Mouse (Mus musculus): ENCODE data around the gene Adad2.

Gene Adad2

DNA sequence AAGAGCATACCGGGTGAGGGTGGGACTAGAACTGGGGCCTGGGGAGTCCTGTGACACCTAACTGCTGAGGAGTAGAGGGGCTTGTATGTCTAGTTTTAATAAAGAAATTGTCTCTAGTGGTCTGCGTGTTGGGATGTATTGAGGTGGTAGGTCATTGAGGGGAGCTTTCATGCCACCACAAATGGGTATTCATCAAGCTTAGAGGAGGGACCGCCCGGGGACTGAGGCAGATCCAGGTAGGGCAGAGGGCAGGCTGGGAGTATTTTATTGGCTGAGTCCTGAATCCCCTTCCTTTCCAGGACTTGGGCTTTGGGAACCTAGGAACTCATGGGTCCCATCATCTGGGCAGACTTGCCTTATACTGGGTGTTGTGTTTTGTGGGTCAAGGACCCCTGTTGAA lies 4.3 kb downstream of the Adad2 start:
- DNase-seq (ENCODE audit: low spot score) = no peak

DNA sequence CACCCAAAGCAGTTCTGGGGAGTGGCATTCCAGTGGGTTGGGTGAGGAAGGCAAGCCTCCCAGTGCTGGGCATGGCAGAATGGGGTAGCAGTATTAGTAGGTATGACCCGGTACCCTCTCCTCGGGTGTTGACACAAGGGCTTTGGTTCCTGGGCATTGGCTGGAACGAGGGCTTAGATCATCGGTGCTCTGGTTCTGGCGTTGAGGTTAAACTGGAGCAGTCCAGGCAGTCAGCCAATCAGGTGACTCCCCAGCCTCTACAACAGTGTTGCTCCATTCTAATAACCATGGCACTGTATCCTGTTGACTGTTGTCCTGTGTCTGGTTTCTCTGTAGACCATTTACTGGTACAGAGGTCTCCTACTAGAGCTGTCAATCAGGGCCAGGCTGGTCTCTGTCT lies 5.0 kb downstream of the Adad2 start:
- no peak for DNase-seq (ENCODE audit: low spot score)

DNA sequence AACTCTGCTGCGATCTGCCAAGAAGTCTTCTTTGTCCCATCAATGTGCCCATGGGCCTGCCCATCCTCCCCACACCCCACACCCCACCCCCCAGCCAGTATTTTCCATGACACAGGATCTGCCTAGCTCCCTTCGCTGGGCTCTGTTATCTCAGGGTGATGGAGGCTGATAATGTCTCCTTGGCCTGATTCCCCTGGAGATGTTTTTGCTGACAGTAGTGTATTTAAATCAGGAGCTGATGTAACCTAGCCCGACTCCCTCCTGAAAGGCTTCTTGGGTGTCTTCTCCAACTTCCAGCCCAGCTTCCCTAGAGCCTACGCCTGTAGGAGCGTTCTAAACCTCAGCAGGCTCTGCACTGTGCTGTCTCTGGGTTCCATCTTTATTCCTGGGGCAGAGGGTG lies 6.3 kb downstream of the Adad2 start:
- no peak for DNase-seq (ENCODE audit: low spot score)

DNA sequence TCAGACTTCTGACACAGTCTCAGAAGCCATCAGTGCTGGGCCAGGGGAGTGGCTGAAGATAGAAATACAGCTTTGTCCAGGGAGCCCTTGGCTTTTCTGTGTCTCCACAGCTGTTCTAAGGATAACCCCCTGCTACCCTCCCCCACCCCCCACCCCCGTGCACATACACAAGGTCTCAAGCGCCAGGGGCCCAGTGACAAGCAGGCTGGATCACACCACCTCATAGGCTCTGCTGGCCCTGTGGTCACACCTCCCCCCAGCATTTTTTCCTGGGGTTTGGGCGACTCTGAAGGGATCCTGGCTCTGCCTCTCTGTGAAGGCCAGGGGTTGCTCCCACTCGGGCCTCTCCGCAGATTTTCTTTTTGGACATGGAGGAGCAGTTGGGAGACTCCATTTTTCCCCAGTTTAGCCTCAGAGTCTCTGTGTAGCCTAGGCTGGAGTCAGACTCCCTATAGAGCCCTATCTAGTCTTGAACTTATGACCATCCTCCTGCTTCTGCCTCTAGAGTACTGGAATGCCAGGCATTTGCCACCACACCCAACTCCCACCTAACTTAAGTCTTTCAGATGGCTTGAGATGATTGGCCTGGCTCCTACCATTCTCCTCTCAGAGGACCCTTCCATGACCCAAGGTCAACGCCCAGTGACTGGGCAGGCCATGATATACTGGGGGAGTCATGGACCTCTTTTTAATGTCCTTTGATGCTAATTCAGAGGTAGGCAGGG lies 7.7 kb downstream of the Adad2 start:
- DNase-seq (ENCODE audit: low spot score) = no peak

DNA sequence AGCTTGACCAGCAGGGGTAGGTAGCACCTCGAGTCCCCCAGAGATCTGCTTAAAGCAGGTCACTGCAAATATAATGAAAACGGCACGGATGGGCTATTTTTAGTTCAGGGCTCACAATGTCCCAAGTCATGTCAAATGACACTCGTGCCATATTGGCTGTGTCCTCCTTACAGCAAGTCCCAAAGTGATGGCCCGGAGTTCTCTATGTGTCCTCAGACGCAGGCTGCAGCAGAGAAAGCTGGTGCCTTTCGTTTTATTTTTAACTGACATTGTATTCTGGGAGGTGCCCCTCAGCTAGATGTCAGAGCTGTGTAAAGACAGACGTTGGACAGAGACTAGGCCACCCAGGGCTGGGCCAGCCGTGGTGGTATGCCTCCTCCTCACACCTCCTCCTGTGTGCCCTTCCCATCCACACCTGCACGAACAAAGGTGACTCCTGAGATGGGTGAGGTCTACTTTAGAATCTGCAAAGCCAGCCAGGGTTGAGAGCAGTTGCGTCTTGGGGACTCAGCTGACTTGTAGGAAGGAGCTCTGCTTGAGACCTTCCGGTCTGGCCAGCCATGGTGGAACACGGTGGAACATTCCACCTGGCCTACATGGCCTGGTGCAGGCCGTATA lies 8.4 kb downstream of the Adad2 start:
- DNase-seq (ENCODE audit: low spot score) = no peak

DNA sequence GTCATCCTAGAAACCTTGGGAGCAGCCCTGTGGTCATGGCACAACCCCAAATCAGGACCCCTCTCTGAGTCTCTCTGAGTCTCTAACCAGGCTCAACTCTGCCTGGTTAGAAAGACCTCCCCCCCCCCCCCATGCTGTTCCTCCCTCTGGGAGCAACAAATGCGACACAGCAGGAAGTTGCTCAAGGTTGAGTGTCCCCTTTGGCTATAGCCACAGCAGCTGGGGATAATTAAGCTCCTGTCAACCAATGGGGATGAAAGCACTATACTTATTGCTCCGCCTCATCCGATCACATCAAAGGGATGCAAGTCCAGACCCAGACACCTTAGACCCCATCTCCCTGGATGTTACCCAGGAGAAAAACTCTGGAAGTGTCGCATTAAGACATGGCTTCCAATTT lies 10.0 kb downstream of the Adad2 start:
- no peak for DNase-seq (ENCODE audit: low spot score)

DNA sequence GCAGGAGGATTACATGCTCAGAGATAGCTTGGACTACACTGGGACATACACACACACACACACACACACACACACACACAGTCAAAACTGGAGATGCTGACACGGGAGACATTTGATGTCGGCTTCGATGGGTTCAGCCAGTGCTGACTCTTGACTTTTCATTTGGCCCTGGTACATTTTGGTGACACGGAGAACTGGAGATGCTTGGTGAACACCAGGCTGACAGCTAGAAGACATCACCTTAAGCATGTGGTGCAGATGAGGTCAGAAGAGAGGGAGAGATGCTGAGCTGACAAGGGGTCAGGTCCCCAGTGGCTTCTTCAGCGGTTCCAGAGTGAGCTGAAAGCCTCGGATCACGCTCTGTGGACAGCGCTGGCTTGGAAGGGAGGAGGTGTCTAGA lies 10.5 kb downstream of the Adad2 start:
- DNase-seq (ENCODE audit: low spot score) = no peak

DNA sequence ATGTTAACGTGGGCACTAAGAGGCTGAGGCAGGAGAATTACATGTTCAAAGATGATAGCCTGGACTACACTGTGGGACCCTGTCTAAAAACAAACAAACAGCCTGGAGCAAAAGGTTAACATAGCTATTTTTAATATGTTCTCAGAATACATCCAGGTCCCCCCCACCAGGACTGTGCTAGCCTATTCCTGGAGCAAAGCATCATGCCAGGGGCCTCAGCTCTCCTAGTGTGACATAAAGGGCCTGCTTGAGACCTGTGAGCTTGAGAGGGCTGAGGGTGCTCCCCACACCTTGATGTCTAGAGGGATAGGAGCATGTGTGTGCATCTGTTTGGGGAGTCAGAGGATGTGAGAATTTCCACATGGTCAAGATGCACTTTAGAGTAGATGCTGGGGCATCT lies 11.2 kb downstream of the Adad2 start:
- DNase-seq (ENCODE audit: low spot score) = no peak

DNA sequence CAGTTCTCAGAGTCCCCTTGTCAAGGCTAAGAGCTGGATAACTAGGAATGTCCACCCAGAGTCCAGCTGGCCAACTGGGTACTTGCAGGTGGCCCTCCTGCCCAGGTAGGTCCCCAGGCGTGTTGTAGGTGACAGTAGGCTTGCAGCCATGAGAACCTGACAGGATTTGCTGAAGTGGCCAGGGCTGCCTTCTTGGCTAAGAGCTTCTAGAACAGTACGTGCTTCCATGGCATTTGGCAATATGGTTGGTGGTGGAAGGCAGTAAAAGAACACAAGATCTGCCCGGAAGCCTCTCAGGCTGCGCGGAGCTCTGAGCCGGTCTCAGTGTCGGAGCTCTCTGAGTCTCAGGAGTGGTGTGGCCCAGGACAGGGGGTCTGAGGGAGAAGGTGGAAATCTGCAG lies 12.4 kb downstream of the Adad2 start:
- no peak for DNase-seq (ENCODE audit: low spot score)

DNA sequence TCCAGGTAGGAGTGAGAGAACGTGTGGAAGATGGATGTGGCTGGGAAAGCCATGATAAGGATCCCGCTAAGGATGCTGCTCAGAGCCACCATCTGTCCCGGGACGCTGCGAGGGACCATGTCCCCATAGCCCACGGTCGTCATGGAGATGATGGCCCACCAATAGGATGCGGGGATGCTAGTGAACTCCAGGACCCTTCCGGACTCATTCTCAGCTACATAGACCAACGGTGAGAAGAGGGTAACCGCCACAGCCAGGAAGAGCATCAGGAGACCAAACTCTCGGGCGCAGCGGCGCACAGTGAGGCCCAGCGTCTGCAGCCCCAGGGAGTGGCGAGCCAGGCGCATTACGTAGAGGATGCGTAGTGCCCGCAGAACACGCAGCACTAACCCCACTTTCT lies 13.2 kb downstream of the Adad2 start:
- DNase-seq (ENCODE audit: low spot score) = no peak

DNA sequence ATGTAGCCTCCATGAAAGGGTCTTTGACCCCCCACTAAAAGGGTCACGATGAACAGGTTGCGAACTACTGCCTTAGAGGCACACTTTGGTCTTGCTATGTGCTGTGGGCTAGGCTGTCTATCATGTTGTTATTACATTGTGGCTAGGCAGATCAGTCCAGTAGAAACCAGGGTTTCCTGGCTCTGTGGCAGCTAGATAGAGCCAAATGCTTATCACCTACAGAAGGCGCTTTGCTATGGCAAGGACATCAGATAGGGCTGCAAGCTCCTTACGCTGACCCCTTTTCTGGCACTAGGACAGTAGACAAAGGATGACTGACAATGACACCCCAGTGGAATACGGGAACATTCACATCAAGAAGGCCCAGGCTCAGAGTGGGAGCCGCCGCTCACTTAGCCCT lies 14.7 kb downstream of the Adad2 start:
- no peak for DNase-seq (ENCODE audit: low spot score)

DNA sequence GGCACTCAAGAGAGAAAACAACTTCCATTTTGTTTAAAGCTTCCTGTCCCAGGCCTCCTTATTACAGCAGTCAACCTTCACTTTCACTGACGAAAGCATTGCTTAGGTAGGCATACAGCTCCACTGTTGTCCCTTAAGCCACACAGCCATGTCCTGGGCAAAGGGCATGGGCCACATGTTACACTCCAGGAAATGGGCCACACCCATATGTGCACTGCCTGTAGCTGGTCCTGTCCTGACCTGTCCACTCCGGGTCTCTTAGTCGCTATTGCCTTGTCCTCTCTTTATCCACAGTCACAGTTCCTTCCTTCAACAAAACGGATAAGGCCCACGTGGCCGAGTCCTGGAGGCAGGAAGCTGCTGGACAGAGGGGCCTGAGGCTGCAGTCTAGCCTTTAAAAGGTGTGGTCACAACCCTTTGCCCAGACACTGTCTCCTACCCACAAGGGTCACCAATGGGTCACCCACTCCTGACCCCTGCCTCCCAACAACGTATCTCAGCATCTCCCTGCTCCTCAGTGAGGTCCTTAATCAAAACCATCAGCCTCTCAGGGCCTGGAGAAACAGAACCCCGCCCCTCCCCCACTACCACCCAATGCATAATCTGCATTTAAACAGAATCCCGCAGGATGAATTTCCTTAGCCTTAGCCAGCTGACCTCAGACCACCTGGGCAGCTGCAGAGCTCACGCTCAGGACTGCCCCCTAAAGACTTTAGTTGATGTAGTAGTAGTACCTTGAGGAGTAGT lies 15.2 kb downstream of the Adad2 start:
- DNase-seq (ENCODE audit: low spot score) = peak; percentile 71

DNA sequence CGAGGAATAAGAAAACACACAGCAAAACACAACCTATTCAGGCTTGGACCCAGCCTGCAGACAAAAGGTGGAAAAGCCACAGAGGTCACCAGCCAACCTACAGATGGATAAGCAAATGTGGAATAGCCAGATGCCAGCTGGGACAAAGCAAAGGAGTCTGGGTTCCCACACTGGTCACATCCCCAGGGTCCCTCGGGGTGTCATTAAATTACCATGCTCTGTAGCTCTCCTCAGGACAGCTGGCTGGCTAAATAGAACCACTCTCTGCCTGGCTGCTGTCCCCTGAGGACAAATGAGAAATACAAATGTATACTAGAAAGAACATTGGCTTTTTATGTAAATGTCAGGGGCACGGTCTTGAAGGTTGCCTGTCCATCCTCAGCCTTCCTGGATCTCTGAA lies 18.3 kb downstream of the Adad2 start:
- peak; percentile 40 for DNase-seq (ENCODE audit: low spot score)

DNA sequence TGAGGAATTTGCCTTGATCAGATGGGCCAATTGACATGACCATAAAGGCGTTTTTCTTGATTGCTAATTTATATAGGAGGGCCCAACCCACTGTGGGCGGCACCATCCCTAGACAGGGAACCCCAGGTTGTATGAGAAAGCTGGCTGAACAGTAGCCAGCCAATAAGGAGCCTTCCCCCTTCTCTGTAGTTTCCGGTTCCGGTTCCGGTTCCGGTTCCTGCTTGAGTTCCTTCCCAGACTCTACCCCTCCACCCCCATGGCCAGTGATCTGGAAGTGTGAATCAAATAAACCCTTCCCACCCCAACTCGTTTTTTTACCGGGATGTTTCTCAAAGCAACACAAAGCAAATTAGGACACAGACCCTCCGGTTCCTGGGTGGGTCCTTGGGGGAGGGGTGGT lies 19.7 kb downstream of the Adad2 start:
- DNase-seq (ENCODE audit: low spot score) = no peak

DNA sequence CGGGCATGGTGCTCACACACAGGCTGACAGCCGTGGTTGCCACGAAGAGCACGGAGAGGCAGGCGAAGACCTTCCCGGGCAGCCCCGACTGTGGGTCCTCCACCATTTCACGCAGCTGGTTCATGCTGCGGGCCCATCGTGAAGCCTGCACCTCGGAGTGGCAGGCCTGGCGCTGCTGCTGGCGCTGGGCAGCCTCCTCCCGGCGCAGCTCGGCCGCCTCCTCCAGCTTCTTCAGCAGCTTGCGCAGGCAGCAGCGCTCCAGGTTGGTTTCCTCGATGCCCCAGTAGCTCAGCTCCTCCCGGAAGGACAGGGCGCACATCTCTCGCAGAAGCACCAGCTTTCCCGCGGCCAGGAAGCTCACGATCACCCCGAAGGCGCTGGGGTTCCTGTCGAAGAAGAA lies 20.4 kb downstream of the Adad2 start:
- no peak for DNase-seq (ENCODE audit: low spot score)

DNA sequence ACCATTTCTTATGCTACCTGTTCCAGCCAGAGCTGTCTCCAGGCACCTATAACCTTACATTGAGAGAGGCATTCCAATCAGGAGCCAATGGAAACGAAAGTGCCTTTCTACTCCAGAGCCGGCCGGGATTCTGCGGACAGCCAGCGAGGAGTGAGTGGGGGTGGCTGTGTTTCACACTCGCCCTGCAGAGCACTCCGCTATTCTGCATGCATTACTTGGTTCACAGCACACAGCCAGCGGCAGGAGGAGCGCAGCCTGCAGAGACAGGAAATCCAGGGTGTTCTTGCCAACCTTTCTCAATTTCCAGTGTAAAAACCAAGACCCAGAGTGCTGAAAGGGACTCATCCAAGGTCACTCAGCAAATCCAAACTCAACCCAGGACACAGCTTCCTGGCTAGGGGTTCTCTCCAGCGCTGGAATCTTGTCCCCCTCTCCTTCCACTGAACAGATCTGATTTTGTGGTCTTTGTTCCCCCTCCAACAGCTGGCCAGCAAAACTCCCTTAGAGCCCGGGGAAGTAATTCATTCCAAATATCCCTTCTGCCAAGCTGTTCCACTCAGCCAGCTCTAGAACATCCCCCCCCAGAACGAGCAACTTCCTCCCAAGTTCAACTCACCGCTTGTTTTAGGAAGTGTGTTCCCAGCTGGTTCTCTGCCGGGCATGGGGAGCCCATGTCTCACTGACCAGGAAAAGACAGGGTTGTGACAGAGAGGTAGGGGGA lies 22.2 kb downstream of the Adad2 start:
- peak; percentile 55 for DNase-seq (ENCODE audit: low spot score)

DNA sequence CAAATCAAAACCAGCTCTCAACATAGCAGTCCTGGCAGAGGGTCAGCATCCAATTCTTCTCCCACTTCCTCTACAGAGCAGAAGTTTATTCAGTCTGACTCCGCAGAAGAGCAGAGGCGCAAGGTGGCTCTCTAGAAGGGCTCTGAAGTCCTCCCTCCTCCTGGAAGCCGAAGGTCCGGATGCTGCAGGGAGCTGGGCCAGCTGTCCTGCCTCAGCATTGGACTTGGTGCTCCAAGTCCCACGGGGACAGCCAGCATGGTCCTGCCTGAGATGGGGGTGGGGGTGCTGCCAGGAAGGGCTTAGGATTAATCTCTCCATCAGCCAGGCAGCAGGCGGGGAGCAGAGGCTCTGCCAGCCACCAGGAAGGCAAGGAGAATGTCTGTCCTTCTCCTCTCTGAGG lies 22.8 kb downstream of the Adad2 start, which contains the start of gene Kcng4:
Gene Kcng4, minus strand, starts transcription at position 303 of the 400 bp plus-strand sequence.
- no peak for DNase-seq (ENCODE audit: low spot score)

DNA sequence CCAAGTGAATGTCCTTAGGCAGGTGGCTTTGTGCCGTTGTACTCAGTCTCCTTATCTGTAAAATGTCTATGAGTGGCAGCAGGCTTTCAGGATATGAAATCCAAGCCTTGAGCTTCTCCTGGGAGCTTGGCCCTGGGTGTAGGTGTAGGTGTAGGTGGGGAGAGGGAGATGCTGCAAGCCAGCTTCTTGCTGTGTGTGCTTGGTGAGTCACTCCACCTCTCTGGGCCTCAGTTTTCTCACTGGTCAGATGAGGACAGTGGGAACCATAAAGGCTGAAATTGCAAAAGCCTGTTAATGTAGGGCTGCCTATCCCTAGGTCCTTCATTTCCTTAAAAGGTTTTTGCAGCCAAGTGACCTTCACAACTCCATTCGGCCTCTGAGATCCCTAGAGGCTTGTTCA lies 23.4 kb downstream of the Adad2 start:
- no peak for DNase-seq (ENCODE audit: low spot score)

DNA sequence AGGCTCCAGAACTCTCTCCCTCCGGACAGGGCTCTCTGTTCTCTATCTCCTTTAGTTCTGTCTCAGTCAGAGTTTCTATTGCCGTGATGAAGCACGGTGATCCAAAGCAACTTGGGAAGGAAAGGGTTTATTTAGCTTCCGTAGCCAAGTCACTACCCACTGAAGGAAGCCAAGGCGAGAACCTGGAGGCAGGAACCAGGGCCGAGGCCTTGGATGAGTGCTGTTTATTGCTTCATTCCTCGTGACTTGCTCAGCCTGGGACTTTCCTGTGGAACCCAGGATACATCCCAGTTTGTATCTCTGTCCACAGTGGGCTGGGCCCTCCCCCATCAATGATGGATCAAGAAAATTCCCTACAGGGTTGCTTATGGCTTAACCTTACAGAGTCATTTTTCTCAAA lies 24.2 kb downstream of the Adad2 start:
- DNase-seq (ENCODE audit: low spot score) = no peak

DNA sequence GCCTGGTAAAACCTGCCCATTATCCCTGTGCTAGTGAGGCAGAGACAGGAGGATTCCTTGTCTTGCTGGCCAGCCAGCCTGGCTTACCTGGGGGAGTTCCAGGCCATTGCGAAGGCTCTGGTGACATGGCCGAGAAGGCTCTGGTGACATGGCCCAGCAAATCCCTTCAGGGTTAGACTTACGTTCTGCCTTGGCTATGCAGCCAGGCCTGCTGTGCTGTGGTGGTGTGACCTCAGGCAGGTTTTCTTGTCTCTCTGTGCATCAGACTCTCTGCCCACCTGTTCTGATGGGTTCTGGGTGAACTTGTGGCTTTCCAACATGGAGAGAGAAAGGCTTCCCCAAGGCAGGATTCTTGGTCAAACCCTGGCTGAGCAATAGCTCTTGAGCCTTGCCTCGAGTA lies 24.8 kb downstream of the Adad2 start:
- DNase-seq (ENCODE audit: low spot score) = no peak

DNA sequence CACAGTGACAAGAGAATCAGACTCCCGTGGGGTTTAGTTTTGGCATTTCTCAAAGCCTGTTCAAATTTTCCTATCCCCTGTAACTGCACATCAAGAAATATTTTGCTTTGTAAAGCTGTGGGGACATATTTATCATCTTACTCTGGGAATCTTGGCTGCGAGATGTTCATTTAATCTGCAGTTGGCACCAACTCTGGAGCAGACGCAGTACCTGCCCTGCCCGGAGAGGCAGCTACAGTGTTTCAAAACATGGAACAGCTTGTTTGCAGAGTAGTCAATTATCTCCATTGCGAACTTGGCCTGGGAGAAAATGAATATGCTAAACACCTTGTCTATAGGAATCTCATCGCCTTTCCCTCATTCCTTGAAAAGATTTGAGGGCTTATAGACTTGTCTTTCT lies 25.7 kb downstream of the Adad2 start:
- no peak for DNase-seq (ENCODE audit: low spot score)

DNA sequence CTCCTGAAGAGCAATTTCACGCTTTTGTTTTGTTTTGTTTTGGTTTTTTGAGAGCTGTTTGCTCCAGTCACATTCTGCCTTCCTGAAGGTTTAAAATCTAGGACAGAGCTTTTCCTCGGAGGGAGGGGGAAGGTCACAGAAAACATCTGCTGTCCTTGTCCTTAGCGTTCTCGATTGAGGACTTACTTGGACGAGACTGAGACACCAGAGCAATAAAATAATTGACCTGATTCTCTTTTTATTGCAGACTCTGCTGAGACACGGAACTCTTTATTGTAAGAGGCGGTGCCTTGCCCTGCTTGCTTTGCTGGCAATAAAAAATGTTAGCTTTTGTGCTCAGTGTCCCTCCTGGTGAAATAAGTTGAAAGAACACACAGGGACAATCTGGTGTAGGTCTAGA lies 27.3 kb downstream of the Adad2 start:
- DNase-seq (ENCODE audit: low spot score) = no peak

DNA sequence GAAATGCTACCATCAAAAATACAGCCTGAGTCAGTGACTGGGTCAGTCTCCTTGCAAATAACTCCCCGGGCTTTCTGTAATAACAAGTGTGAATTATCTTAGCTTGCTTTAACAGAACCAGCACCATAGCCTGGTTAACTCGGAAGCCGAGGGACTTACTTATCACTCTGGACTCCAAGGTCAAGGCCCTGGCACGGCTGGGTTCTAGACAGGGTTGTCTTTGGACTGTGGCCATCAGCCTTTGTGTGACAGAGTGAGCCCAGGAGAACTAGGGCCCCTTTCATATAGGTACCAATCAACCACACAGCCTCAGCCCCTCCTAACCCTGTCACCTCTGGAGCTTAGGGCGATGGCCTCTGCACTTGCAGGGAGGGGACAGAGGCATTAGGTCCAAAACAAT lies 28.5 kb downstream of the Adad2 start:
- DNase-seq (ENCODE audit: low spot score) = no peak
